Mouse (Mus musculus) olfactory bulb, adult 2 months (tissue): ENCODE measurements at regions not wholly inside any gene's neighbourhood (a gene's known extent, or its start where the extent isn't known, plus 50 kb on each side); places are given as distances from the start of the nearest gene placed in this dataset.

Experiments used
- CTCF ChIP-seq: fragments of 200-500 bp; IDR thresholded peaks from 2 replicates; pipeline ENCODE4 v1.5.1; 2012; ENCODE audit warnings: low read depth, mild to moderate bottlenecking, low read length, moderate library complexity; ENCODE audit not compliant: insufficient read depth
- POLR2A ChIP-seq: fragments of 200-500 bp; IDR thresholded peaks from 2 replicates; pipeline ENCODE4 v1.6.1; 2012; ENCODE audit warnings: mild to moderate bottlenecking, low read depth, low read length, moderate library complexity; ENCODE audit not compliant: insufficient read depth

- TF ChIP-seq CTCF = no peak
- no peak for TF ChIP-seq POLR2A
Observed at GRCm38 (mm10) chr13:70243598-70244157, 393.8 kb downstream of the Ice1 start.
